Mouse (Mus musculus): ENCODE measurements at regions not wholly inside any gene's neighbourhood (a gene's known extent, or its start where the extent isn't known, plus 50 kb on each side); places are given as distances from the start of the nearest gene placed in this dataset.

DNA sequence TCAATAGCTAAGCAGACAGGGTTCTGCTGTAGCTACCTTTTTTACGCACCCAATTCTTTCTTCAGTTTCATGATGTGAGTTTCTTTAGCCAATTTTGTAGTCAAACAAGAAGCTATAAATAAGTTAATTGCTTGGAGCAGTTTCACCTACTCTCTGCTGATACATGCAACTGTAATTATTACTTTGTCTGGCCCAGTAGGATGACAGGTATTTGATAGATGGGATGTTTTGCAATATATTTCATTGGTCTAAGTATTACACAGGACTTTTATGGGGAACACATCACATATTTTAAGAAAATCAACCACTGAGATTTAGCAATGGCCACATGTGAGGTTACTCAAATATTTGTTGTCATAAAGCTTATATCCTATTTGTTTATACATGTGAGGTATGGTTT, 454.2 kb downstream of the Gja1 start:
- 97% methylated on average over 1 of the region's 1 CpGs for WGBS
- Histone ChIP-seq H3K4me1 (replicated peaks; ENCODE audit: control insufficient read depth, insufficient read depth, low read length) (no peaks in the 10 kb centered on the region), H3K9me3 (ENCODE audit: control insufficient read depth, low read length) (no peaks in the 10 kb centered on the region), H3K27ac (ENCODE audit: low read depth, low read length) (no peak overlapping the region), H3K9ac (ENCODE audit: low read depth, low read length) (no peak overlapping the region), H3K4me3 (ENCODE audit: low read depth, low read length) (no peak overlapping the region), H3K4me2 (replicated peaks; ENCODE audit: low read depth, low read length) (no peak overlapping the region), H3K36me3 (ENCODE audit: control insufficient read depth, insufficient read depth, low read length) (no peaks in the 10 kb centered on the region), H3K27me3 (ENCODE audit: control insufficient read depth, insufficient read depth, low read length) (no peaks in the 10 kb centered on the region)
- DNase-seq (ENCODE audit: low spot score) = no peak
- no peak for ATAC-seq (ENCODE audit: low FRiP score)

DNA sequence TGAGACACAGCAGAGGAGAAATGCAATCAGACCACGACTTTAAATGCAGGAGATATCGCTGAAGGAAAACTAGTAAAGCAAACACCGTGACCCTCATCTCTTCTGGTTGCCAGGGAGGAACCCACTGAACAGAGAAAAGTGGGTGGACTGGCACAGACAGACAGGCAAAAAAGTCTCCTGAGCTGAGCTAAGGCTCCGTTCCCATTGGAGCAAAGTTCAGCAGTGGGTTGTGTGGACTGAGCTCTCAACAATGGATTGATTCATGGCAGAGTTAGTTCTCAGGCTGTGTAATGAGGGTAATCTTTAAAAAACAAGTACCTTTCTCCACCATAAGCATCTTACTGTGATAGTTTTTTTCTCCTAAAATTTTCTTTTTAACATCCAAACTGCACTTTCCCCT, 454.8 kb downstream of the Gja1 start:
- ATAC-seq (ENCODE audit: low FRiP score) = no peak
- H3K4me2 ChIP-seq (replicated peaks; ENCODE audit: low read depth, low read length) = no peak overlapping the region
- no peaks in the 10 kb centered on the region for H3K36me3 ChIP-seq (ENCODE audit: control insufficient read depth, insufficient read depth, low read length)
- 87% methylated on average over 4 of the region's 4 CpGs for WGBS
- no peak overlapping the region for H3K4me3 ChIP-seq (ENCODE audit: low read depth, low read length)
- no peaks in the 10 kb centered on the region for H3K27me3 ChIP-seq (ENCODE audit: control insufficient read depth, insufficient read depth, low read length)
- no peaks in the 10 kb centered on the region for H3K4me1 ChIP-seq (replicated peaks; ENCODE audit: control insufficient read depth, insufficient read depth, low read length)
- no peak overlapping the region for H3K9ac ChIP-seq (ENCODE audit: low read depth, low read length)
- no peak for DNase-seq (ENCODE audit: low spot score)
- H3K9me3 ChIP-seq (ENCODE audit: control insufficient read depth, low read length) = no peaks in the 10 kb centered on the region
- H3K27ac ChIP-seq (ENCODE audit: low read depth, low read length) = no peak overlapping the region

- DNase-seq (ENCODE audit: low spot score) (no peak), ATAC-seq (ENCODE audit: low FRiP score) (no peak)
- H3K4me2 ChIP-seq (replicated peaks; ENCODE audit: low read depth, low read length) = no peak overlapping the region
- no peak overlapping the region for H3K9ac ChIP-seq (ENCODE audit: low read depth, low read length)
- no peaks in the 10 kb centered on the region for H3K27me3 ChIP-seq (ENCODE audit: control insufficient read depth, insufficient read depth, low read length)
- WGBS = 91% methylated on average over 4 of the region's 4 CpGs
- no peak overlapping the region for H3K27ac ChIP-seq (ENCODE audit: low read depth, low read length)
- H3K4me1 ChIP-seq (replicated peaks; ENCODE audit: control insufficient read depth, insufficient read depth, low read length) = no peaks in the 10 kb centered on the region
- no peaks in the 10 kb centered on the region for H3K36me3 ChIP-seq (ENCODE audit: control insufficient read depth, insufficient read depth, low read length)
- H3K9me3 ChIP-seq (ENCODE audit: control insufficient read depth, low read length) = no peaks in the 10 kb centered on the region
- no peak overlapping the region for H3K4me3 ChIP-seq (ENCODE audit: low read depth, low read length)
These were observed 459.0 kb downstream of the Gja1 start for GRCm38 (mm10) chr10:56836130-56836529.

GRCm38 (mm10) chr10:56839006-56839495, 461.9 kb downstream of the Gja1 start:
- Histone ChIP-seq H3K9me3 (ENCODE audit: control insufficient read depth, low read length) (no peaks in the 10 kb centered on the region), H3K4me2 (replicated peaks; ENCODE audit: low read depth, low read length) (no peak overlapping the region), H3K4me3 (ENCODE audit: low read depth, low read length) (no peak overlapping the region), H3K9ac (ENCODE audit: low read depth, low read length) (no peak overlapping the region), H3K27ac (ENCODE audit: low read depth, low read length) (no peak overlapping the region), H3K27me3 (ENCODE audit: control insufficient read depth, insufficient read depth, low read length) (no peaks in the 10 kb centered on the region), H3K4me1 (replicated peaks; ENCODE audit: control insufficient read depth, insufficient read depth, low read length) (no peaks in the 10 kb centered on the region), H3K36me3 (ENCODE audit: control insufficient read depth, insufficient read depth, low read length) (no peaks in the 10 kb centered on the region)
- ATAC-seq (ENCODE audit: low FRiP score) = no peak
- DNase-seq (ENCODE audit: low spot score) = peak; percentile 10
- 63% methylated on average over 9 of the region's 9 CpGs for WGBS

DNA sequence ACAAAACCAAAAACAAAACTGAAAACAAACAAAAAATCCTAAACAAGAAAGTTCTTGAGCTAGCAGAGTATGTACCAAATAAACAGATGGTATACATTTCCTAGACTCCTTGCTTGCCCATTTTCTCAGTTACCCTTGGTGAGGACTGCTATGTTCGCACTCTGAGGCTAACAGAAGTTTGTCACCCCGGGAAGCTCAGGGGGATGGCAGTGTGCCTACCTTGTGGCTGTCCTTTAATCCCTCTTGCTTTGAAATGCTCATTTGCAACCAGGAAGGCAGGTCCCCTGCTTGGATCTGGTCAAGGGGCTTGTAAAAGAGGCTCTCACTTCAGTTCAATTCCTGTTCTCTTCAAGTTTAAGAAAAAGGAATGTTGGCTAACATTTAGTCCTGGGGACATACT, 462.4 kb downstream of the Gja1 start:
- no peak for ATAC-seq (ENCODE audit: low FRiP score)
- no peak overlapping the region for H3K4me3 ChIP-seq (ENCODE audit: low read depth, low read length)

GRCm38 (mm10) chr10:56840732-56841131, 463.6 kb downstream of the Gja1 start:
- Histone ChIP-seq H3K9me3 (ENCODE audit: control insufficient read depth, low read length) (no peaks in the 10 kb centered on the region), H3K27me3 (ENCODE audit: control insufficient read depth, insufficient read depth, low read length) (no peaks in the 10 kb centered on the region), H3K4me1 (replicated peaks; ENCODE audit: control insufficient read depth, insufficient read depth, low read length) (no peaks in the 10 kb centered on the region), H3K36me3 (ENCODE audit: control insufficient read depth, insufficient read depth, low read length) (no peaks in the 10 kb centered on the region), H3K4me2 (replicated peaks; ENCODE audit: low read depth, low read length) (no peak overlapping the region), H3K4me3 (ENCODE audit: low read depth, low read length) (no peak overlapping the region), H3K27ac (ENCODE audit: low read depth, low read length) (no peak overlapping the region), H3K9ac (ENCODE audit: low read depth, low read length) (no peak overlapping the region)
- peak; percentile 43 for DNase-seq (ENCODE audit: low spot score)
- 69% methylated on average over 5 of the region's 5 CpGs for WGBS
- no peak for ATAC-seq (ENCODE audit: low FRiP score)

More for the DNA sequence above, 462.4 kb downstream of the Gja1 start:
- Histone ChIP-seq H3K27ac (ENCODE audit: low read depth, low read length) (no peak overlapping the region), H3K36me3 (ENCODE audit: control insufficient read depth, insufficient read depth, low read length) (no peaks in the 10 kb centered on the region), H3K9ac (ENCODE audit: low read depth, low read length) (no peak overlapping the region), H3K4me2 (replicated peaks; ENCODE audit: low read depth, low read length) (no peak overlapping the region), H3K9me3 (ENCODE audit: control insufficient read depth, low read length) (no peaks in the 10 kb centered on the region), H3K4me1 (replicated peaks; ENCODE audit: control insufficient read depth, insufficient read depth, low read length) (no peaks in the 10 kb centered on the region), H3K27me3 (ENCODE audit: control insufficient read depth, insufficient read depth, low read length) (no peaks in the 10 kb centered on the region)
- 41% methylated on average over 2 of the region's 2 CpGs for WGBS
- DNase-seq (ENCODE audit: low spot score) = no peak

- Histone ChIP-seq H3K36me3 (ENCODE audit: control insufficient read depth, insufficient read depth, low read length) (no peaks in the 10 kb centered on the region), H3K27me3 (ENCODE audit: control insufficient read depth, insufficient read depth, low read length) (no peaks in the 10 kb centered on the region), H3K4me1 (replicated peaks; ENCODE audit: control insufficient read depth, insufficient read depth, low read length) (no peaks in the 10 kb centered on the region), H3K4me2 (replicated peaks; ENCODE audit: low read depth, low read length) (no peak overlapping the region), H3K9me3 (ENCODE audit: control insufficient read depth, low read length) (no peaks in the 10 kb centered on the region), H3K4me3 (ENCODE audit: low read depth, low read length) (no peak overlapping the region), H3K9ac (ENCODE audit: low read depth, low read length) (no peak overlapping the region), H3K27ac (ENCODE audit: low read depth, low read length) (no peak overlapping the region)
- WGBS = 54% methylated on average over 8 of the region's 8 CpGs
- no peak for ATAC-seq (ENCODE audit: low FRiP score)
- no peak for DNase-seq (ENCODE audit: low spot score)
These were observed 464.4 kb downstream of the Gja1 start for GRCm38 (mm10) chr10:56841486-56841885.

- no peaks in the 10 kb centered on the region for H3K36me3 ChIP-seq (ENCODE audit: control insufficient read depth, insufficient read depth, low read length)
- no peaks in the 10 kb centered on the region for H3K27me3 ChIP-seq (ENCODE audit: control insufficient read depth, insufficient read depth, low read length)
- H3K4me3 ChIP-seq (ENCODE audit: low read depth, low read length) = no peak overlapping the region
- no peak overlapping the region for H3K4me2 ChIP-seq (replicated peaks; ENCODE audit: low read depth, low read length)
- no peaks in the 10 kb centered on the region for H3K4me1 ChIP-seq (replicated peaks; ENCODE audit: control insufficient read depth, insufficient read depth, low read length)
- ATAC-seq (ENCODE audit: low FRiP score) (no peak), DNase-seq (ENCODE audit: low spot score) (no peak)
- 57% methylated on average over 1 of the region's 1 CpGs for WGBS
- H3K9me3 ChIP-seq (ENCODE audit: control insufficient read depth, low read length) = no peaks in the 10 kb centered on the region
- H3K9ac ChIP-seq (ENCODE audit: low read depth, low read length) = no peak overlapping the region
- H3K27ac ChIP-seq (ENCODE audit: low read depth, low read length) = no peak overlapping the region
These were observed 464.8 kb downstream of the Gja1 start for GRCm38 (mm10) chr10:56841973-56842372.

DNA sequence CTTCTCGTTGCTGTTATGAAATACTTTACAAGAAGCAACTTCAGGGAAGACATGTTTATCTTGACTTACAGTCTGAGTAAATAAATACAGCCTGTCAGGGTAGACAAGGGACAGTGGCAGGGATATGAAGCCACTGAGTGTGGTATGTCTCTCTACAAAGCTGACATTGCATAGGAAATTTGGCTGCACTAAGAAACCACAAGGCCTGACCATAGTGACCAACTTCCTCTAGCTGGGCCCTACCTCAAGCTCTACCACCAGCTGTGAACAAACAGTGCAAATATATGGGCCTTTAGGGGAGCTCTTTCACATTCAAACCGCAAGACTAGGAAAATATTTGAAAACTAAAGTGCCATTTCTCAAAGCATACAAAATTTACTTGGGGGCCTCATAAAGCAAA, 475.4 kb downstream of the Gja1 start:
- Histone ChIP-seq H3K27ac (ENCODE audit: low read depth, low read length) (no peak overlapping the region), H3K4me2 (replicated peaks; ENCODE audit: low read depth, low read length) (no peak overlapping the region), H3K9me3 (ENCODE audit: control insufficient read depth, low read length) (no peaks in the 10 kb centered on the region), H3K4me3 (ENCODE audit: low read depth, low read length) (no peak overlapping the region), H3K9ac (ENCODE audit: low read depth, low read length) (no peak overlapping the region), H3K4me1 (replicated peaks; ENCODE audit: control insufficient read depth, insufficient read depth, low read length) (no peaks in the 10 kb centered on the region), H3K36me3 (ENCODE audit: control insufficient read depth, insufficient read depth, low read length) (no peaks in the 10 kb centered on the region), H3K27me3 (ENCODE audit: control insufficient read depth, insufficient read depth, low read length) (no peaks in the 10 kb centered on the region)
- ATAC-seq (ENCODE audit: low FRiP score) (no peak), DNase-seq (ENCODE audit: low spot score) (no peak)
- 86% methylated on average over 2 of the region's 2 CpGs for WGBS

All from hindbrain, embryonic 11.5 days (tissue).